Mouse (Mus musculus) lung, postnatal 0 days (tissue): ENCODE results near the gene Strn3. TPM values are rescaled to one million over a fixed set of nuclear protein-coding genes. Genes with fewer than 3 reads are reported as not detected.

ENCODE experiments used
- ATAC-seq: fragments of 200-750 bp; cut with Nextera tagmentation; 2 replicates; pipeline ENCODE4 v1.8.0; 2017; ENCODE audit warnings: moderate library complexity
- DNase-seq: peaks from one replicate; pipeline ENCODE4 v3.0.0-alpha.2; 2016; ENCODE audit warnings: low spot score
- H3K27ac ChIP-seq: fragments of 300-500 bp; sonication (generic); 2 replicates; pipeline ENCODE4 v1.5.1; 2014; ENCODE audit warnings: antibody characterized with exemption, mild to moderate bottlenecking, low read length, mixed read lengths
- H3K27me3 ChIP-seq: fragments of 300-500 bp; sonication (generic); replicated peaks from 2 replicates; pipeline ENCODE4 v1.6.1; 2014; ENCODE audit warnings: low read length, mixed read lengths; ENCODE audit not compliant: insufficient read depth
- H3K36me3 ChIP-seq: fragments of 300-500 bp; sonication (generic); 2 replicates; pipeline ENCODE4 v1.6.1; 2014; ENCODE audit warnings: low read length, mixed read lengths; ENCODE audit not compliant: insufficient read depth
- H3K4me1 ChIP-seq: fragments of 300-500 bp; sonication (generic); 2 replicates; pipeline ENCODE4 v1.6.1; 2014; ENCODE audit warnings: antibody characterized with exemption, low read depth, low read length, mixed read lengths; ENCODE audit not compliant: insufficient read depth
- H3K4me2 ChIP-seq: fragments of 300-500 bp; sonication (generic); replicated peaks from 2 replicates; pipeline ENCODE4 v1.6.1; 2014; ENCODE audit warnings: low read depth, mild to moderate bottlenecking, low read length, moderate library complexity, mixed read lengths
- H3K4me3 ChIP-seq: fragments of 300-500 bp; sonication (generic); 2 replicates; pipeline ENCODE4 v1.5.1; 2014; ENCODE audit warnings: low read depth, low read length
- H3K9ac ChIP-seq: fragments of 300-500 bp; sonication (generic); replicated peaks from 2 replicates; pipeline ENCODE4 v1.6.1; 2014; ENCODE audit warnings: low read depth, mild to moderate bottlenecking
- H3K9me3 ChIP-seq: fragments of 300-500 bp; sonication (generic); 2 replicates; pipeline ENCODE4 v1.6.1; 2016; ENCODE audit warnings: low read length, mixed read lengths
- CTCF ChIP-seq: IDR thresholded peaks from 2 replicates; pipeline ENCODE4 v1.5.1; 2016; ENCODE audit warnings: antibody characterized with exemption, mild to moderate bottlenecking
- EP300 ChIP-seq: IDR thresholded peaks from 2 replicates; pipeline ENCODE4 v1.6.1; 2016; ENCODE audit warnings: antibody characterized with exemption, mild to moderate bottlenecking, control low read depth
- WGBS: fragments of 180-500 bp; shearing (Covaris S2); extraction: QIAGEN DNeasy Blood & Tissue Kit; methylation state at CpG from one replicate; pipeline ENCODE4 v1.1.7; 2014; 5-methylcytosine and 5-hydroxymethylcytosine counted together
- polyA plus RNA-seq: library from polyadenylated mRNA; unstranded; fragments of >200 nt; fragmentation: Nextera tagmentation; extraction: Ambion mirVana; gene quantifications from 2 replicates; pipeline ENCODE4 v1.2.1, GENCODE M21; 2015

Gene Strn3
- polyA plus RNA-seq, 1 experiment from 2014 or later: 34.2 TPM

- Histone ChIP-seq H3K4me2 (no peak overlapping the region), H3K9ac (no peak overlapping the region), H3K4me1 (no peaks in the 10 kb centered on the region), H3K9me3 (no peaks in the 10 kb centered on the region), H3K27me3 (no peaks in the 10 kb centered on the region), H3K36me3 (no peaks in the 10 kb centered on the region), H3K4me3 (no peak overlapping the region), H3K27ac (no peak overlapping the region)
- ATAC-seq (no peak), DNase-seq (no peak)
- WGBS: 24% methylated on average over 2 of the region's 2 CpGs
- no peak for TF ChIP-seq EP300
- no peak for TF ChIP-seq CTCF
Measured at GRCm38 (mm10) chr12:51636689-51637470, 54.8 kb downstream of the Strn3 start.

DNA sequence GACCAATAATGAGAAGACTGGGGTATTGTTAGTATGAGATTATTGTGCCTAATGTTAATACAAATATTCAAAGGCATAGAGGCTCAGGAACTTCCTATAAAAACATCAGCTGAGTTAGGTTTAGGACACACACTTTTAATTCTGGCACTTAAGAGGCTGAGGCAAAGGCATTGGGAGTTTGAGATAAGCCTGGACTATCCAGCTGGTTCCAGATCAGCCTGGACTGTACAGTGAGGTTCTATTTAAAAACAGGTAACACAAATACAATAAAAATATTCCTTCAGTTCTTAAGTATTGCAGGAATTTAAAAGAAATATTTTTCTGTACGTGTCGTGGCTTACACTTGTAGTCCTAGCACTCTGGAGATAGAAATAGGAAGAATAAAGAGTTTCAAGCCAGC, 55.4 kb downstream of the Strn3 start:
- H3K9me3 ChIP-seq: no peaks in the 10 kb centered on the region
- no peak overlapping the region for H3K4me2 ChIP-seq
- no peak overlapping the region for H3K4me3 ChIP-seq
- no peak for TF ChIP-seq CTCF
- TF ChIP-seq EP300: no peak
- no peaks in the 10 kb centered on the region for H3K36me3 ChIP-seq
- no peak for ATAC-seq
- no peaks in the 10 kb centered on the region for H3K4me1 ChIP-seq
- WGBS: 73% methylated on average over 2 of the region's 2 CpGs
- no peak overlapping the region for H3K27ac ChIP-seq
- no peaks in the 10 kb centered on the region for H3K27me3 ChIP-seq
- H3K9ac ChIP-seq: no peak overlapping the region
- DNase-seq: no peak

DNA sequence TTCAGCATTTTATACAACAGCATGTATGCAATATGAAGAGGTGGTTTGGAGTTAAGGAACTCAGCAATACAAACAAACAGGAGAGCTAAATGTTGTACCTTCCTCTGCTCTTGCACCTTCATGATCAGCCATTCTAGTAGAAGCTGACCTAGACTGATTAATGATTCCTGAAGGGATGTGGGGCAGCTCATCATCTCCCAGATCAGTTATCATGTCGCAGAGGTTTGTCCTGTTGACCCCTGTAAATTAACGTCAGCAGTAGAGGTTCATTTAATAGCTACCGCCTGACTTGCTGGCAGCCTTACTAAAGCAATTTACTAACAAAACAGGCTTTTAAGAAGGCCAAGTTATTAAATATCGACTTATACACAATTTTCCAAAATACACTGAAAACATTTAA, 58.2 kb downstream of the Strn3 start:
- no peak for DNase-seq
- no peak for TF ChIP-seq EP300
- TF ChIP-seq CTCF: no peak
- 62% methylated on average over 4 of the region's 4 CpGs for WGBS
- H3K4me1 ChIP-seq: no peaks in the 10 kb centered on the region
- no peaks in the 10 kb centered on the region for H3K36me3 ChIP-seq
- no peak overlapping the region for H3K4me2 ChIP-seq
- no peak overlapping the region for H3K9ac ChIP-seq
- no peaks in the 10 kb centered on the region for H3K9me3 ChIP-seq
- H3K27me3 ChIP-seq: no peaks in the 10 kb centered on the region
- no peak overlapping the region for H3K4me3 ChIP-seq
- H3K27ac ChIP-seq: no peak overlapping the region
- ATAC-seq: no peak

GRCm38 (mm10) chr12:51623366-51623694, 68.4 kb downstream of the Strn3 start:
- Histone ChIP-seq H3K36me3 (peaks cover 7% of the 10 kb centered on the region; the same call in 1 of the 2 replicates), H3K9ac (no peak overlapping the region), H3K4me2 (no peak overlapping the region), H3K4me3 (no peak overlapping the region), H3K9me3 (no peaks in the 10 kb centered on the region), H3K27ac (no peak overlapping the region), H3K27me3 (no peaks in the 10 kb centered on the region), H3K4me1 (no peaks in the 10 kb centered on the region)
- no peak for TF ChIP-seq CTCF
- no peak for TF ChIP-seq EP300
- DNase-seq (no peak), ATAC-seq (no peak)

- 82% methylated on average over 5 of the region's 5 CpGs for WGBS
- no peak for ATAC-seq
- Histone ChIP-seq H3K36me3 (peaks cover 7% of the 10 kb centered on the region; the same call in 1 of the 2 replicates), H3K4me3 (no peak overlapping the region), H3K9ac (no peak overlapping the region), H3K27me3 (no peaks in the 10 kb centered on the region), H3K4me1 (no peaks in the 10 kb centered on the region), H3K4me2 (no peak overlapping the region), H3K9me3 (no peaks in the 10 kb centered on the region), H3K27ac (no peak overlapping the region)
- no peak for TF ChIP-seq EP300
- peak; percentile 35 for TF ChIP-seq CTCF
- peak; percentile 14 for DNase-seq
Measured at GRCm38 (mm10) chr12:51622670-51623365, 68.9 kb downstream of the Strn3 start.

- WGBS: 82% methylated on average over 5 of the region's 5 CpGs
- H3K36me3 ChIP-seq: peaks cover 11% of the 10 kb centered on the region; the same call in 1 of the 2 replicates
- H3K4me3 ChIP-seq: no peak overlapping the region
Measured at GRCm38 (mm10) chr12:51621161-51621560, 70.5 kb downstream of the Strn3 start.

More at GRCm38 (mm10) chr12:51621161-51621560, 70.5 kb downstream of the Strn3 start:
- H3K9me3 ChIP-seq: no peaks in the 10 kb centered on the region
- TF ChIP-seq EP300 (no peak), CTCF (no peak)
- no peak overlapping the region for H3K9ac ChIP-seq
- DNase-seq: no peak
- H3K27me3 ChIP-seq: no peaks in the 10 kb centered on the region
- no peaks in the 10 kb centered on the region for H3K4me1 ChIP-seq
- no peak overlapping the region for H3K4me2 ChIP-seq
- no peak for ATAC-seq
- no peak overlapping the region for H3K27ac ChIP-seq
